Mouse (Mus musculus): ENCODE measurements around the gene Mxra8. TPM values are rescaled to one million over a fixed set of nuclear protein-coding genes. Genes with fewer than 3 reads are reported as not detected.
A peak's percentile ranks its signal among the peaks of the same experiment; 100 is the strongest.

Mxra8 gene
- polyA plus RNA-seq, 1 experiment: 15.7 TPM

- TF ChIP-seq POLR2A (IDR thresholded peaks at IDR 0.05; ENCODE audit: extremely low read depth, insufficient read depth, low read length) (no peak), CTCF (IDR thresholded peaks at IDR 0.05; ENCODE audit: extremely low read depth, insufficient read depth, low read length) (no peak)
- Histone ChIP-seq H3K4me1 (ENCODE audit: control insufficient read depth, insufficient read depth, low read length) (peaks cover 3% of the 10 kb centered on the region), H3K27ac (ENCODE audit: insufficient read depth, low read length) (no peak overlapping the region), H3K4me3 (ENCODE audit: insufficient read depth, low read length) (no peak overlapping the region)
Observed at GRCm38 (mm10) chr4:155854991-155855390, 15.5 kb downstream of the Mxra8 start.

GRCm38 (mm10) chr4:155856071-155856470, 16.6 kb downstream of the Mxra8 start:
- Histone ChIP-seq H3K4me3 (ENCODE audit: insufficient read depth, low read length) (no peak overlapping the region), H3K27ac (ENCODE audit: insufficient read depth, low read length) (no peak overlapping the region), H3K4me1 (ENCODE audit: control insufficient read depth, insufficient read depth, low read length) (peaks cover 3% of the 10 kb centered on the region)
- TF ChIP-seq CTCF (IDR thresholded peaks at IDR 0.05; ENCODE audit: extremely low read depth, insufficient read depth, low read length) (no peak), POLR2A (IDR thresholded peaks at IDR 0.05; ENCODE audit: extremely low read depth, insufficient read depth, low read length) (no peak)

GRCm38 (mm10) chr4:155856881-155857280, 17.4 kb downstream of the Mxra8 start:
- peaks cover under 1% of the 10 kb centered on the region; the same call in 1 of the 2 replicates for H3K4me1 ChIP-seq (ENCODE audit: control insufficient read depth, insufficient read depth, low read length)
- H3K4me3 ChIP-seq (ENCODE audit: insufficient read depth, low read length): no peak overlapping the region
- TF ChIP-seq CTCF (IDR thresholded peaks at IDR 0.05; ENCODE audit: extremely low read depth, insufficient read depth, low read length) (no peak), POLR2A (IDR thresholded peaks at IDR 0.05; ENCODE audit: extremely low read depth, insufficient read depth, low read length) (no peak)
- no peak overlapping the region for H3K27ac ChIP-seq (ENCODE audit: insufficient read depth, low read length)

GRCm38 (mm10) chr4:155859318-155859717, 19.8 kb downstream of the Mxra8 start:
- Histone ChIP-seq H3K27ac (ENCODE audit: insufficient read depth, low read length) (no peak overlapping the region), H3K4me3 (ENCODE audit: insufficient read depth, low read length) (no peak overlapping the region)
- TF ChIP-seq CTCF (IDR thresholded peaks at IDR 0.05; ENCODE audit: extremely low read depth, insufficient read depth, low read length): no peak
- TF ChIP-seq POLR2A (IDR thresholded peaks at IDR 0.05; ENCODE audit: extremely low read depth, insufficient read depth, low read length): no peak

GRCm38 (mm10) chr4:155861787-155862186, 22.3 kb downstream of the Mxra8 start:
- Histone ChIP-seq H3K4me3 (ENCODE audit: insufficient read depth, low read length) (no peak overlapping the region), H3K27ac (ENCODE audit: insufficient read depth, low read length) (no peak overlapping the region), H3K4me1 (ENCODE audit: control insufficient read depth, insufficient read depth, low read length) (no peaks in the 10 kb centered on the region)
- no peak for TF ChIP-seq POLR2A (IDR thresholded peaks at IDR 0.05; ENCODE audit: extremely low read depth, insufficient read depth, low read length)
- TF ChIP-seq CTCF (IDR thresholded peaks at IDR 0.05; ENCODE audit: extremely low read depth, insufficient read depth, low read length): no peak

More at GRCm38 (mm10) chr4:155859318-155859717, 19.8 kb downstream of the Mxra8 start:
- no peaks in the 10 kb centered on the region for H3K4me1 ChIP-seq (ENCODE audit: control insufficient read depth, insufficient read depth, low read length)

- H3K4me3 ChIP-seq (ENCODE audit: insufficient read depth, low read length): no peak within 1 kb of the TSS
- H3K27ac ChIP-seq (ENCODE audit: insufficient read depth, low read length): no peak within 1 kb of the TSS
- TF ChIP-seq POLR2A (IDR thresholded peaks at IDR 0.05; ENCODE audit: extremely low read depth, insufficient read depth, low read length) (no peak), CTCF (IDR thresholded peaks at IDR 0.05; ENCODE audit: extremely low read depth, insufficient read depth, low read length) (no peak)
- no peaks in the 10 kb centered on the region for H3K4me1 ChIP-seq (ENCODE audit: control insufficient read depth, insufficient read depth, low read length)
Observed at GRCm38 (mm10) chr4:155863001-155863400, 23.5 kb downstream of the Mxra8 start, which contains the start of gene Tas1r3. Gene Tas1r3, minus strand, starts transcription at chr4:155863362.

GRCm38 (mm10) chr4:155868614-155869298, 29.3 kb downstream of the Mxra8 start:
- Histone ChIP-seq H3K4me3 (ENCODE audit: insufficient read depth, low read length) (peak overlapping the region; percentile 96), H3K4me1 (ENCODE audit: control insufficient read depth, insufficient read depth, low read length) (peaks cover 2% of the 10 kb centered on the region; the same call in 1 of the 2 replicates), H3K27ac (ENCODE audit: insufficient read depth, low read length) (no peak overlapping the region)
- no peak for TF ChIP-seq POLR2A (IDR thresholded peaks at IDR 0.05; ENCODE audit: extremely low read depth, insufficient read depth, low read length)
- TF ChIP-seq CTCF (IDR thresholded peaks at IDR 0.05; ENCODE audit: extremely low read depth, insufficient read depth, low read length): no peak

- Histone ChIP-seq H3K27ac (ENCODE audit: insufficient read depth, low read length) (no peak within 1 kb of the TSS), H3K4me1 (ENCODE audit: control insufficient read depth, insufficient read depth, low read length) (peaks cover 2% of the 10 kb centered on the region; the same call in 1 of the 2 replicates), H3K4me3 (ENCODE audit: insufficient read depth, low read length) (peak within 1 kb of the TSS; percentile 96)
- TF ChIP-seq POLR2A (IDR thresholded peaks at IDR 0.05; ENCODE audit: extremely low read depth, insufficient read depth, low read length) (peak; percentile 72), CTCF (IDR thresholded peaks at IDR 0.05; ENCODE audit: extremely low read depth, insufficient read depth, low read length) (no peak)
Observed at GRCm38 (mm10) chr4:155869317-155870033, 30.0 kb downstream of the Mxra8 start, which contains the start of the genes Cptp and Ints11. Gene Cptp, minus strand, starts transcription at chr4:155869440. Gene Ints11, plus strand, starts transcription at chr4:155869546.

- Histone ChIP-seq H3K4me1 (ENCODE audit: control insufficient read depth, insufficient read depth, low read length) (peaks cover 2% of the 10 kb centered on the region; the same call in 1 of the 2 replicates), H3K4me3 (ENCODE audit: insufficient read depth, low read length) (no peak overlapping the region), H3K27ac (ENCODE audit: insufficient read depth, low read length) (no peak overlapping the region)
- TF ChIP-seq CTCF (IDR thresholded peaks at IDR 0.05; ENCODE audit: extremely low read depth, insufficient read depth, low read length): no peak
- TF ChIP-seq POLR2A (IDR thresholded peaks at IDR 0.05; ENCODE audit: extremely low read depth, insufficient read depth, low read length): no peak
Observed at GRCm38 (mm10) chr4:155871404-155871803, 31.9 kb downstream of the Mxra8 start.
